In the genomic region with DNA sequence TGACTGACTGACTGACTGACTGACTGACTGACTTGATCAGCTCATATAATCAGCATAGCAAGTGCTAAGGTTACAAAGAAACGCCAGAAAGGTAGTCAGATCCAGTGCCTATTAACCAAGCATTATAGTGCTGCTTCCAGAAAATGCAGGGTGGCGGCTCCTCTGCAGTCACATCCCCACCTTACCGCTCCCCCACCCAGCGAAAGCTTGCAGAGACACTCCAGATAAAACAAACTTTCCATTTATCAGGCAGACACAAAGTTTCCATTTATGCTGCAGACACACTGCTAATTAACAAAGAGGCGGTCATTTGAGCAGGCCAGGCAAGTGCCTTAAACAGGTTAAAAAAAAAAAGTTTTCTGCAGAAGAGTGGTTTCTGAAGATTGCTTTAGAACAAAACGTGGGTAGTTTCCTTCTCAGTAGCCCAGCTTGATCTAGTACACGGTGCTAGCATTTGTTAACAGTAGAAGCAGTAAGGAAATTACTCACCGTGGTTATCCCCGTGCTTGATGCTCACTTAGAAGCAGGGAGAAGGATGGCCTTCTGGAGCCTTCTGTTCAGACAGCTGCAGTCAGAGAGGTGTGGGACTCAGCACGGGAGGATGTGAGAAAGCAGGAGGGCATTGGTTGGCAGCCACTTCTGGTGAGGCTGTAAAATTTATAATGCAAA, we compare ENCODE assay signal across 15 mouse cellular contexts. TPM values are rescaled to one million over a fixed set of nuclear protein-coding genes. Genes with fewer than 3 reads are reported as not detected.
DNase-seq lines count a peak whose midpoint lies in the region; ATAC-seq and TF ChIP-seq lines count a peak whose summit lies in the region.
"Had no signal": no experiment of that assay in that cellular context is flagged by ENCODE, and none has a peak within 500 bp of the region (broad histone marks: within the 10 kb centered on the region; RNA-seq: fewer than 3 reads in every experiment).

No protein-coding gene starts in this region.

- H3K4me3 ChIP-seq in liver, embryonic 16.5 days (ENCODE audit: low read depth, low read length): no peak overlapping the region
- H3K4me3 ChIP-seq in heart, adult 2 months: no peak overlapping the region
- H3K4me3 ChIP-seq: forebrain, embryonic 12.5 days; stomach, embryonic 15.5 days had no signal

- DNase-seq in CD4-positive helper T cell, adult 2 months (ENCODE audit: low read depth, low spot score): peak; percentile 68
- peak; percentile 17 to 26 for DNase-seq in layer of hippocampus, postnatal 14 days (ENCODE audit: low spot score in 2 of 2)
- DNase-seq in cerebellum, adult 11 months: no peak
- no peak for DNase-seq in adrenal gland, adult 2 months
- DNase-seq in gastrocnemius, postnatal 4 days (ENCODE audit: low spot score in 2 of 2): no peak
- DNase-seq in heart, adult 2 months: no peak
- DNase-seq: cerebellum, postnatal 36 days had no signal

- H3K4me2 ChIP-seq in liver, embryonic 16.5 days (ENCODE audit: low read depth, low read length): peak overlapping the region; percentile 37
- H3K4me2 ChIP-seq: forebrain, embryonic 12.5 days; stomach, embryonic 15.5 days had no signal

- WGBS in liver, embryonic 16.5 days (ENCODE audit: insufficient replicate concordance): 19% methylated on average over 10 of the region's 10 CpGs
- WGBS in heart, adult 2 months: 34% methylated on average over 10 of the region's 10 CpGs

- no peaks in the 10 kb centered on the region for H3K9me3 ChIP-seq in liver, embryonic 16.5 days (replicated peaks; ENCODE audit: control insufficient read depth, low read length)
- H3K9me3 ChIP-seq: forebrain, embryonic 12.5 days; stomach, embryonic 15.5 days had no signal

- no peaks in the 10 kb centered on the region for H3K79me2 ChIP-seq in heart, adult 2 months (replicated peaks; ENCODE audit: control insufficient read depth, insufficient read depth, low read length)

- TF ChIP-seq POLR2A in heart, adult 2 months (IDR thresholded peaks at IDR 0.05; ENCODE audit: insufficient read depth, low read depth, low read length): no peak

- TF ChIP-seq CTCF in heart, adult 2 months (IDR thresholded peaks at IDR 0.05): no peak

- peak; percentile 49; the same call in 1 of the 2 replicates for ATAC-seq in erythroid progenitor cell, adult 5-6 weeks (replicated peaks; ENCODE audit: low FRiP score, poor library complexity, severe bottlenecking)
- peak; percentile 59; the same call in 1 of the 2 replicates for ATAC-seq in liver, embryonic 16.5 days (ENCODE audit: low read depth)
- ATAC-seq: intestine, embryonic 16.5 days; midbrain, embryonic 16.5 days had no signal

- no peaks in the 10 kb centered on the region; the same call in 1 of the 2 replicates for H3K4me1 ChIP-seq in liver, embryonic 16.5 days (ENCODE audit: control insufficient read depth, low read depth, low read length)
- no peaks in the 10 kb centered on the region for H3K4me1 ChIP-seq in heart, adult 2 months (ENCODE audit: control insufficient read depth, insufficient read depth, low read length)
- H3K4me1 ChIP-seq: forebrain, embryonic 12.5 days; stomach, embryonic 15.5 days had no signal

- intact Hi-C loops in heart, adult 2 months (cut with DNase I): no loop called here

- H3K9ac ChIP-seq in liver, embryonic 16.5 days (ENCODE audit: low read depth, low read length): no peak overlapping the region
- no peak overlapping the region for H3K9ac ChIP-seq in heart, adult 2 months (ENCODE audit: low read depth, low read length)
- H3K9ac ChIP-seq: forebrain, embryonic 12.5 days; stomach, embryonic 15.5 days had no signal

- H3K36me3 ChIP-seq in liver, embryonic 16.5 days (ENCODE audit: control insufficient read depth, insufficient read depth): no peaks in the 10 kb centered on the region
- H3K36me3 ChIP-seq in heart, adult 2 months (ENCODE audit: control insufficient read depth, insufficient read depth, low read length): no peaks in the 10 kb centered on the region
- H3K36me3 ChIP-seq: forebrain, embryonic 12.5 days; stomach, embryonic 15.5 days had no signal

- no peak for TF ChIP-seq EP300 in heart, adult 2 months (IDR thresholded peaks at IDR 0.05; ENCODE audit: insufficient read depth, low read depth, low read length)

- no peaks in the 10 kb centered on the region for H3K27me3 ChIP-seq in liver, embryonic 16.5 days (ENCODE audit: control insufficient read depth, insufficient read depth, low read depth, low read length)
- H3K27me3 ChIP-seq in heart, adult 2 months (ENCODE audit: control insufficient read depth, insufficient read depth, low read length): no peaks in the 10 kb centered on the region
- H3K27me3 ChIP-seq: forebrain, embryonic 12.5 days; stomach, embryonic 15.5 days had no signal

- no peak overlapping the region for H3K27ac ChIP-seq in liver, embryonic 16.5 days (ENCODE audit: low read length)
- no peak overlapping the region for H3K27ac ChIP-seq in heart, adult 2 months
- H3K27ac ChIP-seq: forebrain, embryonic 12.5 days; stomach, embryonic 15.5 days had no signal

RNA-seq across cellular contexts. Expression of a gene that starts 27.0 kb away (rescaled TPM):
- total RNA-seq in erythroid progenitor cell, adult 5-6 weeks (2015; ENCODE audit: low replicate concordance): not detected in 2 replicates
- not detected in 2 replicates for total RNA-seq in erythroid progenitor cell, adult 5-6 weeks (2017; ENCODE audit: low replicate concordance)
- total RNA-seq in layer of hippocampus, postnatal 14 days (2021): under 1 TPM in 1 of 2 experiments, not detected in 1; 0.09 TPM
- polyA plus RNA-seq in liver, embryonic 16.5 days (2015; fragmentation: Nextera tagmentation; extraction: Ambion mirVana): not detected in 2 replicates
- total RNA-seq in adrenal gland, adult 2 months (2021): not detected
- polyA plus RNA-seq in adrenal gland, adult 2 months (2012; rRNA removed): not detected in 2 replicates
- total RNA-seq in gastrocnemius, postnatal 4 days (2021): not detected
- total RNA-seq in heart, adult 2 months (2021): not detected
- not detected in 2 replicates for polyA plus RNA-seq in heart, adult 2 months (2012; rRNA removed)
- polyA plus RNA-seq: forebrain, embryonic 12.5 days; heart, embryonic 16.5 days; intestine, embryonic 16.5 days; limb, embryonic 14.5 days; midbrain, embryonic 16.5 days; stomach, embryonic 15.5 days had no signal

RNA-seq across cellular contexts. Expression of a gene that starts 52.9 kb away (rescaled TPM):
- total RNA-seq in erythroid progenitor cell, adult 5-6 weeks (2015; ENCODE audit: low replicate concordance): 0.72 TPM in 1 of 2 replicates, not detected in the other
- total RNA-seq in erythroid progenitor cell, adult 5-6 weeks (2017; ENCODE audit: low replicate concordance): 0.83 and 2.6 TPM in 2 replicates
- 1 to 10 TPM; 4.6 to 5.3 TPM for total RNA-seq in layer of hippocampus, postnatal 14 days (2021)
- 2.0 and 2.2 TPM in 2 replicates for polyA plus RNA-seq in liver, embryonic 16.5 days (2015; fragmentation: Nextera tagmentation; extraction: Ambion mirVana)
- 1 to 10 TPM; 3.9 to 5.1 TPM for total RNA-seq in adrenal gland, adult 2 months (2021)
- polyA plus RNA-seq in adrenal gland, adult 2 months (2012; rRNA removed): 0.35 and 0.52 TPM in 2 replicates
- 1 to 10 TPM; 3.8 to 4.0 TPM for total RNA-seq in gastrocnemius, postnatal 4 days (2021)
- 1 to 10 TPM in 1 of 2 experiments, under 1 TPM in 1; 0.97 to 1.1 TPM for total RNA-seq in heart, adult 2 months (2021)
- 0.49 and 1.1 TPM in 2 replicates for polyA plus RNA-seq in heart, adult 2 months (2012; rRNA removed)

RNA-seq across cellular contexts. Expression of a gene that starts 53.0 kb away (rescaled TPM):
- 1.8 and 12.6 TPM in 2 replicates for total RNA-seq in erythroid progenitor cell, adult 5-6 weeks (2015; ENCODE audit: low replicate concordance)
- 2.1 and 16.5 TPM in 2 replicates for total RNA-seq in erythroid progenitor cell, adult 5-6 weeks (2017; ENCODE audit: low replicate concordance)
- 1 to 10 TPM; 9.1 to 9.3 TPM for total RNA-seq in layer of hippocampus, postnatal 14 days (2021)
- 0.95 and 1.1 TPM in 2 replicates for polyA plus RNA-seq in liver, embryonic 16.5 days (2015; fragmentation: Nextera tagmentation; extraction: Ambion mirVana)
- total RNA-seq in adrenal gland, adult 2 months (2021): 1 to 10 TPM; 5.0 to 6.8 TPM
- 0.19 TPM in 1 of 2 replicates, not detected in the other for polyA plus RNA-seq in adrenal gland, adult 2 months (2012; rRNA removed)
- 1 to 10 TPM; 1.7 to 1.8 TPM for total RNA-seq in gastrocnemius, postnatal 4 days (2021)
- total RNA-seq in heart, adult 2 months (2021): under 1 TPM; 0.63 to 0.70 TPM
- 0.57 and 0.79 TPM in 2 replicates for polyA plus RNA-seq in heart, adult 2 months (2012; rRNA removed)

Comparison
In these comparisons a context has a peak if more than half of its experiments do, and no peak if none do; other contexts are left out.
1. DNase-seq: peak in CD4-positive helper T cell, adult 2 months (single experiment) and layer of hippocampus, postnatal 14 days (2 of 2); none in cerebellum, adult 11 months (single experiment), adrenal gland, adult 2 months (single experiment), gastrocnemius, postnatal 4 days (0 of 2) and heart, adult 2 months (0 of 2).